Mouse (Mus musculus): ENCODE results near the gene Efna5. TPM values are rescaled to one million over a fixed set of nuclear protein-coding genes. Genes with fewer than 3 reads are reported as not detected.

The Efna5 gene
- polyA plus RNA-seq, 1 experiment from 2014 or later = 17.3 TPM

- peak overlapping the region; percentile 98 for H3K4me2 ChIP-seq (ENCODE audit: low read length)
- under 1% methylated on average over 34 of the region's 34 CpGs for WGBS
- no peaks in the 10 kb centered on the region for H3K27me3 ChIP-seq (ENCODE audit: insufficient read depth, low read length)
- no peaks in the 10 kb centered on the region for H3K9me3 ChIP-seq (replicated peaks; ENCODE audit: low read length)
- peak; percentile 55 for DNase-seq (ENCODE audit: low spot score)
- H3K27ac ChIP-seq = peak overlapping the region; percentile 44
- peak overlapping the region; percentile 45 for H3K9ac ChIP-seq (ENCODE audit: low read depth, low read length)
- no peak; the same call in 1 of the 2 replicates for ATAC-seq (replicated peaks; ENCODE audit: low FRiP score, low read depth)
- no peaks in the 10 kb centered on the region; the same call in 1 of the 2 replicates for H3K4me1 ChIP-seq (replicated peaks; ENCODE audit: insufficient read depth, low read length)
- peak overlapping the region; percentile 77 for H3K4me3 ChIP-seq (replicated peaks; ENCODE audit: low read depth, low read length)
- TF ChIP-seq CTCF (IDR thresholded peaks at IDR 0.05; ENCODE audit: low read depth) = no peak
- H3K36me3 ChIP-seq (ENCODE audit: insufficient read depth, low read length) = no peaks in the 10 kb centered on the region
Measured at GRCm38 (mm10) chr17:62883476-62884128, 2.5 kb upstream of the Efna5 start.

GRCm38 (mm10) chr17:62882726-62883475, 1.8 kb upstream of the Efna5 start:
- TF ChIP-seq CTCF (IDR thresholded peaks at IDR 0.05; ENCODE audit: low read depth) = no peak

GRCm38 (mm10) chr17:62881791-62882725, 941 bp upstream of the Efna5 start:
- DNase-seq (ENCODE audit: low spot score) (peak; percentile 86), ATAC-seq (replicated peaks; ENCODE audit: low FRiP score, low read depth) (peak; percentile 19)
- Histone ChIP-seq H3K4me1 (replicated peaks; ENCODE audit: insufficient read depth, low read length) (no peaks in the 10 kb centered on the region; the same call in 1 of the 2 replicates), H3K4me3 (replicated peaks; ENCODE audit: low read depth, low read length) (peak overlapping the region; percentile 77), H3K9me3 (replicated peaks; ENCODE audit: low read length) (no peaks in the 10 kb centered on the region), H3K36me3 (ENCODE audit: insufficient read depth, low read length) (no peaks in the 10 kb centered on the region), H3K27ac (peak overlapping the region; percentile 88), H3K4me2 (ENCODE audit: low read length) (peak overlapping the region; percentile 98), H3K27me3 (ENCODE audit: insufficient read depth, low read length) (no peaks in the 10 kb centered on the region), H3K9ac (ENCODE audit: low read depth, low read length) (peak overlapping the region; percentile 68)
- TF ChIP-seq CTCF (IDR thresholded peaks at IDR 0.05; ENCODE audit: low read depth) = no peak
- under 1% methylated on average over 58 of the region's 58 CpGs for WGBS

More at GRCm38 (mm10) chr17:62882726-62883475, 1.8 kb upstream of the Efna5 start:
- no peaks in the 10 kb centered on the region for H3K9me3 ChIP-seq (replicated peaks; ENCODE audit: low read length)
- DNase-seq (ENCODE audit: low spot score) = peak; percentile 97
- peak; percentile 88 for ATAC-seq (replicated peaks; ENCODE audit: low FRiP score, low read depth)
- under 1% methylated on average over 52 of the region's 53 CpGs for WGBS
- H3K27me3 ChIP-seq (ENCODE audit: insufficient read depth, low read length) = no peaks in the 10 kb centered on the region
- peak overlapping the region; percentile 77 for H3K4me3 ChIP-seq (replicated peaks; ENCODE audit: low read depth, low read length)
- peak overlapping the region; percentile 98 for H3K4me2 ChIP-seq (ENCODE audit: low read length)
- H3K4me1 ChIP-seq (replicated peaks; ENCODE audit: insufficient read depth, low read length) = no peaks in the 10 kb centered on the region; the same call in 1 of the 2 replicates
- no peaks in the 10 kb centered on the region for H3K36me3 ChIP-seq (ENCODE audit: insufficient read depth, low read length)
- H3K9ac ChIP-seq (ENCODE audit: low read depth, low read length) = peak overlapping the region; percentile 68
- peak overlapping the region; percentile 88 for H3K27ac ChIP-seq

- Histone ChIP-seq H3K9me3 (replicated peaks; ENCODE audit: low read length) (no peaks in the 10 kb centered on the region), H3K4me3 (replicated peaks; ENCODE audit: low read depth, low read length) (peak overlapping the region; percentile 77), H3K4me2 (ENCODE audit: low read length) (peak overlapping the region; percentile 98), H3K27me3 (ENCODE audit: insufficient read depth, low read length) (no peaks in the 10 kb centered on the region), H3K27ac (peak overlapping the region; percentile 47), H3K9ac (ENCODE audit: low read depth, low read length) (peak overlapping the region; percentile 68), H3K36me3 (ENCODE audit: insufficient read depth, low read length) (no peaks in the 10 kb centered on the region), H3K4me1 (replicated peaks; ENCODE audit: insufficient read depth, low read length) (no peaks in the 10 kb centered on the region; the same call in 1 of the 2 replicates)
- under 1% methylated on average over 77 of the region's 82 CpGs for WGBS
- TF ChIP-seq CTCF (IDR thresholded peaks at IDR 0.05; ENCODE audit: low read depth) = peak; percentile 26; the same call in 1 of the 2 replicates
- ATAC-seq (replicated peaks; ENCODE audit: low FRiP score, low read depth) (peak; percentile 8; the same call in 1 of the 2 replicates), DNase-seq (ENCODE audit: low spot score) (peak; percentile 52)
Measured at GRCm38 (mm10) chr17:62880311-62881175, 574 bp downstream of the Efna5 start.

- peak; percentile 11 for ATAC-seq (replicated peaks; ENCODE audit: low FRiP score, low read depth)
- peak overlapping the region; percentile 77 for H3K4me3 ChIP-seq (replicated peaks; ENCODE audit: low read depth, low read length)
Measured at GRCm38 (mm10) chr17:62879526-62880310, 1.4 kb downstream of the Efna5 start.

More at GRCm38 (mm10) chr17:62879526-62880310, 1.4 kb downstream of the Efna5 start:
- Histone ChIP-seq H3K9ac (ENCODE audit: low read depth, low read length) (peak overlapping the region; percentile 68), H3K9me3 (replicated peaks; ENCODE audit: low read length) (no peaks in the 10 kb centered on the region), H3K27ac (0 out of 2 replicates have a peak overlapping the region, but pooled peaks have one; percentile 1), H3K4me1 (replicated peaks; ENCODE audit: insufficient read depth, low read length) (no peaks in the 10 kb centered on the region; the same call in 1 of the 2 replicates), H3K27me3 (ENCODE audit: insufficient read depth, low read length) (no peaks in the 10 kb centered on the region), H3K36me3 (ENCODE audit: insufficient read depth, low read length) (no peaks in the 10 kb centered on the region), H3K4me2 (ENCODE audit: low read length) (peak overlapping the region; percentile 98)
- TF ChIP-seq CTCF (IDR thresholded peaks at IDR 0.05; ENCODE audit: low read depth) = no peak
- under 1% methylated on average over 45 of the region's 45 CpGs for WGBS
- peak; percentile 68 for DNase-seq (ENCODE audit: low spot score)

All from kidney, postnatal 0 days (tissue).